Mouse (Mus musculus) activated CD4-positive, CD25-positive, alpha-beta regulatory T cell, adult 4 months (primary cell): ENCODE measurements at regions not wholly inside any gene's neighbourhood (a gene's known extent, or its start where the extent isn't known, plus 50 kb on each side); places are given as distances from the start of the nearest gene placed in this dataset.

Experiments
- ATAC-seq: one replicate; pipeline ENCODE4 v1.8.0; 2017

GRCm38 (mm10) chr17:45341573-45341972 lies 92.0 kb downstream of the Cdc5l start:
- ATAC-seq = no peak

DNA sequence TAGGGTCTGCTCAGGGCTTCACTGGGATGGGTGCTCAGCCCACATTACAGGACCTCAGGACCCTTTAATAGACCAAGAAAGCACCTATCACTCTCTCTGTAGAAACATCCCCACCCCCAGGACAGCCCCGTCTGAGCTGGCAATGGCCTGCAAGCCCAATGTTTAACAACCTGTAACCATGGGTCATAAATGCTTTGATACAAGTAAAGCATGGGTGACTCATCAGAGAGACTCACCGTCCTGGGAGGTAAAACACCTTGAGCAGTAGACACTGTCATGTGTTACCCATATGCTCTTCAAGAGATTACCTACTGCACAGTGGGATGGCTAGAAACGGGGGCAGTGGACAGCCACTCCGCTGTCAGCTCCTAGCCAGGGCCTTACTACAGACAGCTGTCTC lies 92.7 kb downstream of the Cdc5l start:
- ATAC-seq = no peak

- ATAC-seq = no peak
These were observed 94.3 kb downstream of the Cdc5l start for GRCm38 (mm10) chr17:45339226-45339625.

- no peak for ATAC-seq
These were observed 95.5 kb downstream of the Cdc5l start for GRCm38 (mm10) chr17:45338086-45338485.

DNA sequence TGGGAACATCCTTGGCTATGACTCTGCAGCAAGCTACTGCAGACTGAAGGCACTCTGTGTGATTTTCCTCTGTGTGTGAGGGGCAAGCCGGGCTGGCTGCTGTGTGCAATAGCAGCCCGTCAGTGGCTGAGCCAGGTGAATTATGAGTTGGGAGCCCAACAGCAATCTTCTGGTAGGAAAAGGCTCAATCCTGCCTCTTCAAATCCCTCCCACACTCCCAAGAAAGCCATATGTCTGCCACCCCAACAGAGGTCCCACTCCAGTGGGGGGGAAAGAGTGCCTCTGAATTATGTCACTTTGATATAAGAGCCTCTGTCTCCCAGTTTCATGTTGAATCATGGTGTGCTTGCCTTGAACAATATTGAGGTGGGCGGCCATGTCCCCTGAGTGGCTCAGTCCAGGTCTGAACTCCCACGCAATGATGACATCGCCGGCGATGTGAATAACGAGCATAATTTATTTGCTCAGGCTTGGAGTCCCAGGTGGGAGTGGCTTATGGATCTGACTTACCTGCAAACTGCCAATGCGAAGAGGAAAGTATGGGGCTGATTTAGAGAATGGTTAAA lies 97.9 kb downstream of the Cdc5l start:
- ATAC-seq = no peak

- ATAC-seq = no peak
These were observed 98.7 kb downstream of the Cdc5l start for GRCm38 (mm10) chr17:45334732-45335381.

DNA sequence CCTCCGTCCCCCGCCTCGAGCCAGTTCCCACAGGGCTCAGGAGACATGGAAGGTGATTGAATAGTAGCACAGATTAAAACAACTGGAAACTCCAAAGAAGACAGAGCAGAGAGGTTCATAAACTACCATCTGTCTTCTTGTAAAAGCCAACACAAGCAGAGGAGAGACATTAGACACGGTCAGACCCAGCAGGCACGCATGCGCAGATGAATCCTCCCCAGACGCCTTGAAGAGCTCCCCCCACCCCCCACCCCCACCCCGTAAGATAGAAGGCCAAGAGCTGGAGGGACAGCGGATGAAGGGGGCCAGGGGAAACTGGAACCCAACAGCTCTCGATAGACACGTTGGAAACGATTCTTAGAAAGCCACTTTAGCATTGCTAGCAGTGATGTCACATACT lies 101.2 kb downstream of the Cdc5l start:
- ATAC-seq = no peak

DNA sequence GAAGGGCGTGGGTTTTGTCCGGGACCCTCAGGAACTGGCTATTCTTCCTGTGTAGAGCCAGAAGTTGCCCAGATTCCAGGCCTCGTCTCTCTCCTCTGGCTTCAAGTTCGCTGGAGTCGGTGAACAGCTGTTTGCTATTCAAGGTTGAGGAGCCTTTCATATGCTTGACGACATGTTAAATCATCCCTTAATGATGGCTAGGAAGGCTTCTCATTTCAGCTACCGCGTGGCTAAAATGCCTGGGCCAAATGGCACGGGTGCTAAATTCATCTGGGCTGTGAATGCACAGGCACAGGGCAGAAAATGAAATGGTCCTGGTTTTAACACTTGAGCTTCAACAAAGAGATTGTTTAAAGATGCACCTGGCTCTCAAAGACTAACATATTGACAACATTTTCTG lies 104.3 kb downstream of the Cdc5l start:
- no peak for ATAC-seq

DNA sequence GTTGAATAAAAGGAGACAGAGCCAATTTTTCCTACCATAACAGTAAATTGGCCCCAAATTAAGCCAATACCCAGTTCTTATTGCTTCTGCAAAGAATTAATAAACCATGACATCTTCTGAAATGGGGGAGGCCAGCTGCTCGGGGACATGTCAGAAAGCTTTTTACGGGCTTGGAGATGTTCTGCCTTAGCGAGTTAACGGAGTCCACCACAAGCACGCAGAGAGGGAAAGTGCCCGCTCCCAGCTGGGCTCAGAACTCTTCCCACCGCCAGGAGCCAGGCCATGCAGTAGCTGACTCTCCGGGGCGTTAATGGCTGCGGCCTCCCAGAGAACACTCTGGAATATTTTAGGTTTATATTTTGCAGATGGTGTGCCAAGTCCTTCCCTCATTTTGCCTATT lies 106.8 kb downstream of the Cdc5l start:
- ATAC-seq = no peak

DNA sequence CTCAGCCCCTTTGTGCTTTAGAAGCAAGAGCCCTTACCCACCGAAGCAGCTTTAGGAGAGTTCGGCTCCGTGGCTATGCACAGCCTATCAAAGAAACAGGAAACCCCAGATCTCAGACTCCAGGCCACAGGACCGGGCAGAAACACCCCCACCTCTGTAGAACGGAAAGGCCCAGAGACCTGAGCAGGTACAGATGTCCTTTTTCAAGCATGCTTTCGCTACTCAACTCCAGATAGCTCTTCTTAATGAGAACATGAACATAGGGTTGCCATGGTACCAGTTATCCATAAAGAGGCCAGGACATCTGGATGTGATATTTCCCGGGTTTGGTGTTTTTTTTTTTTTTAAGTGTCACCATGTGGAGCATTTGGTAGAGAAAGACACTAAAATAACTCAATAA lies 107.4 kb downstream of the Cdc5l start:
- ATAC-seq = no peak

- ATAC-seq = no peak
These were observed 110.7 kb downstream of the Cdc5l start for GRCm38 (mm10) chr17:45322842-45323241.

- no peak for ATAC-seq
These were observed 113.5 kb downstream of the Cdc5l start for GRCm38 (mm10) chr17:45320074-45320473.

GRCm38 (mm10) chr17:45318211-45319076 lies 115.1 kb downstream of the Cdc5l start:
- no peak for ATAC-seq

DNA sequence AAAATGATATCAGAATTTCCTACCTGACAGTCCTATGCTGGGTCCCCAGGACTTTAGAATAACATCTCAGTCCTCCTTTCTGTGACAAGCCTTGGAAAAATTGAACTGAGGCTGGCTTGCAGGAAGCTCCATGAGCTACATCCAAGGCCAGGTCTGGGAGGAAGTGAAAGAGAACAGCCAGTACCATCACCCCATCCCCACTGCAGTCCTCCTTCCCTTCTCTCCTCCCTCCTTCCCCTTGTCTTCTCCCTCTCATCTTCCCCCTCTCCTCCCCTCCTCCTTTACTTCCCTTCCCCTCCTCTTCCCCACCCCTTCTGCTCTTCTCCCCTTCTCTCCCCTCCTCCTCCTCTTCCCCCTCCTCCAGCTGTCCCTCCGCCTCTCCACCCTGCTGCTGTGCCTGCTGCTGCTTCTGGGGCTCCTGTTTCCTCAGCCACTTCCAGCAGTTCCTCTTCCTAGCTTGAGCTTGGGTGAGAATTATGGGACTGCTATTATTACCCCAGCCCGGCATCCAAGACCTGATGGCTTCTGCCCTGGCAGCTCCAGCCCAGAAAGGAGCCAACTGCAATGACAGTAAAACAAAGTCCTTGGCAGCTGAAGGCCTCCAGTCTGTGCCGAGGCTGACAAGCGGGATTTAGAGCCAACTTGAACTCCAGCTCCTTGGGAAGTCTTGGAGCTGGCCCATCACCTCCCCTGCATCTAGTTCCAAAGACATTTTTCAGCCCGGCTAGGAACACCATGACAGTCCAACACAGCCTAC lies 120.8 kb downstream of the Cdc5l start:
- no peak for ATAC-seq

GRCm38 (mm10) chr17:45306506-45306905 lies 127.0 kb downstream of the Cdc5l start:
- no peak for ATAC-seq

DNA sequence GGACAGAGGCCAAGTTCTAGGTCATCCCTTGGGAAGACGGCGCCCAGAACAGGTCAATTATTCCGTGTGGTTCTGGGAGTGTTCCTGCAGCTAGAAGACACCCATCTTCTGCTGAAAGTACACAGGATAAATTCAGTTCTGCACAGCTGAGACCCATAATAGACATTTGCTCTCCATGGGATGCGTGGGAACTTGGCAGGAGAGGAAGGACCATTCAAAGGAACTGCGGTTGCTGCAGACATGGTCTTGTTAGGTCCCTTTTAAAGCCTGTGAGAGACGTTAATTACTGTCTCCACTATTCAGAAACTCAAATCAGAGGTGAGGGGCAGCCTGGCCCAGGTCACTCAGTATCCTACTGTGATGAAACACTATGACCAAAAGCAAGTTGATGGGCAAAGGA lies 130.4 kb downstream of the Cdc5l start:
- no peak for ATAC-seq

DNA sequence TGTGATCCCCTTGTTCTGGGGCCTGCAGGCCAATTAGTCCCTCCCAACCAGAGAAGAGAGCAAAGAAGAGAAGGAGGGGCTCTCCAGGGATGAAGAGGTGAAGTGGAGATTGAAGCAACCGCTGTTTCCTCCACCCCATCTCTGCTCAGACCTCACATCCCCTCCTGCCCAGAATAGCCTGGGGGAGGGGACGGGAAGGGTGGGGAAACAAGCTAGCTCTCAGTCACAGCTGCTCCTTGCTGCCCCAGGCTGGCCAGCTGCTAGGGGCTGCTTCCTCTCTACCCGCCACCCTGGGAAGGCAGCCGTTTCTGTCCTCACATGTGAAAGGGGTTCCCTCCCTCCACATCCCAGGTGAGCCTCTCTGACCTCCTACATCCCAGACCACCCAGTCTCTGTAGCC lies 135.2 kb downstream of the Cdc5l start:
- no peak for ATAC-seq

- no peak for ATAC-seq
These were observed 135.7 kb downstream of the Cdc5l start for GRCm38 (mm10) chr17:45297860-45298259.

DNA sequence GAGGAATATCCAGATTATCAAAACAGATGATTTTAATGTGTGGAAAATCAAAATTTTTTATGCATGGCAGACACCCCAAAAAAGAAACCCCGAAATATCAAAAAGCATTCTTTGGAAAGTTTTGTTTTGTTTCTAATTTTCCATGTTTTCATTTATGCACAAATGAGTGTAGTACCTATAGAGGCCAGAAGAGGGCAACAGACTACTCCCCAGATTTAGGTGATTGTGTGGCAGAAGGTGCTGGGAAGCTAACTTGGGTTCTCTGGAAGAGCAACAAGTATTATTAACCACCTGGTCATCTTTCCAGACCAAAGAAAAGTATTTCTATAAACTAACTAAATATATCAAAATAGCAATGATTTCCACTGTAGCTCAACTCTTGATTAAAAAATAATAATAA lies 137.2 kb downstream of the Cdc5l start:
- no peak for ATAC-seq

DNA sequence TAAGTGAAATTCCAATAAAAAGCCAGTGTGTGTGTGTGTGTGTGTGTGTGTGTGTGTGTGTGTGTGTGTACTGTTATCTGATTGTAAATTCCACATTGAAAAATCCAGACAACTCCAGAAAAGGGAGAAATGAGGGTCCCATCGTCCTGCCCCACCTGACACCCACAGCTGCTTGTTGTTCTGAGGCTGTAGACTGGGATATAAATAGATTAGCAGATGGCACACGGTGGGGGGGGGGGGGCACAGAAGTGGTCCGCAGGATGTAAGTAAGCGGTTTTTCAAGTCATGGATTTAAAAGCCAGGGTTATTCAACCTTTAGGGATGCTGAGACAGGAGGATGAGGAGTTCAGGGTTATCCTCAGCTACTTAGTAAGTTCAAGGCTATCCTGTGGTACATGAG lies 138.7 kb downstream of the Cdc5l start:
- ATAC-seq = no peak

DNA sequence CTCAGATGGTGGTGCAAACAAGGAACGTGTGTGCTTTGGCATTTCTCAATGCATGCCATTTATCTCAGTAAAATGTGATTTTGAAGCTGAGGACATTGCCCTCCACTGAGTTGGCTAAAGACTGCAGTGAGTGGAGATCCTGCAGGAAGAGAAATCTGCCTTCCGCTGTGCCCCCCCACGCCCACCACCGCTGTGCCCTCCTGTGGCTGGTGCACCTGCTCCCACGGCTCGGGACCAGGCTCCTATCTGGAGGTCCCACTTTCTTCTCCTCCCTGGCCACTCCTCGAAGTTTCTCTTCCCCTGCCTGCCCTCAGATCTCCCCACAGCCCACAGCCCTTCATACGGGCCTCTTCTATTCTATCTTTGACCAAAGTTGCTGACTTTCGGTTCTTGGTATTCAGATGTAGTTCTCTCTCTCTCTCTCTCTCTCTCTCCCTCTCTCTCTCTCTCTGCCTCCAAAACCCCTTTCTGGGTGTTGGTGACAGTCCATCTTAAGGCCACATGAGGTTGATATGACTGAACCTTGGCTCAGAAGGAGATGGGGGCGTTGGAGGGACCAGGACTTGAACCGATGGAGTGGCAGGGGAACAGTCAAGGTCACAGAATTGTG lies 139.2 kb downstream of the Cdc5l start:
- ATAC-seq = no peak

GRCm38 (mm10) chr17:45292883-45293282 lies 140.7 kb downstream of the Cdc5l start:
- no peak for ATAC-seq

DNA sequence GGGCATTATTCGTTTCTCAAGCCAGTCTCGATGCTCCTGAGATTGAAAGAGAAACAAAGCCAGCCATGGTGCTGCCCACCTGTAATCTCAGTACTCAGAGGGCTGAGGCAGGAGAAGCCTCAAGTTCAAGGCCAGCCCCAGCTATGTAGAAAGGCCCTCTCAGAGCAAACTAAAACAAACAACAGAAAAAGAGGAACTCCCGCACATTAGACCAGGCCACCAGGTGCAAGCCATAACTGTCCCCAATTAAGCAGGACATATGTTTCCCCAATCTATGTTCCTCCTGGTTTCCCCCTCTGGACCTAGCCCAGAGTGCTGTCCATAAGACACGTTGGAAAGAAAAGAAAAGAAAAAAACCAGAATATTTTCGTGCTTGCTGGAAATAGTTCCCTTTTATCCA lies 142.5 kb downstream of the Cdc5l start:
- ATAC-seq = no peak
